Mouse (Mus musculus): ENCODE data around the gene Atp2a1. TPM values are rescaled to one million over a fixed set of nuclear protein-coding genes. Genes with fewer than 3 reads are reported as not detected.

The Atp2a1 gene
- total RNA-seq (2012; rRNA removed), result 0.11 and 0.27 TPM in 2 replicates

DNA sequence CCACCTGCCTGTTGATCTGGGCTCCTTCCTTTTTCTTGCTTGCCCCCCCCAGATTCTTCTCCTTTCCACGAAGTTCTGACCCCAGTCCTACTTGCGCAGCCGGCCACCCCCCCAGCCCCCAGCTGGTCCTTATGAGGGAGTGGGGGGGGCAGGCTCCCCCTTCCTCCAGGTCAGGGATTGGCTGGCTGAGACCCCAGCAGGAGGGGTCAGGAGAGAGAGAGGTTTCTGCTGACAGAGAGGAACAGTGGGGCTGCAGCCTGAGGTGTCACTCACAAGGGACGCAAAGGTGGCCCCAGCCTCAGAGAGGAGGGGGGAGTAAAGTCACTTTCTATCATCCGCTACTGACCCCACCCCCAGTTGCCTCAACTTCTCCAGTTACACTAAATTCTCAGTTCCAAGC, at the start of gene Atp2a1:
Gene Atp2a1 (minus strand): TSS at position 105 of the 400 bp plus-strand sequence.
- H3K9me3 ChIP-seq (ENCODE audit: control insufficient read depth, insufficient read depth, low read depth, low read length), result no peaks in the 10 kb centered on the region
- in situ Hi-C loops (cut with MboI; ENCODE audit: low sequenced_read_pairs in 2 of 2, unreplicated experiment in 2 of 2), result no loop called here
- H3K9ac ChIP-seq (ENCODE audit: insufficient read depth, low read depth, low read length, poor library complexity, severe bottlenecking), result no peak within 1 kb of the TSS
- H3K36me3 ChIP-seq (ENCODE audit: control insufficient read depth, insufficient read depth, low read length, poor library complexity, severe bottlenecking), result peaks cover 12% of the 10 kb centered on the region
- H3K27ac ChIP-seq (ENCODE audit: insufficient read depth, low read depth, low read length, poor library complexity, severe bottlenecking), result no peak within 1 kb of the TSS
- no peak for DNase-seq (ENCODE audit: low read depth, low spot score)
- peaks cover 3 to 40% of the 10 kb centered on the region in 2 experiments; a peak in 3 of 4 replicates for H3K4me1 ChIP-seq (ENCODE audit: control insufficient read depth in 2 of 2, insufficient read depth in 2 of 2, low read length in 2 of 2, poor library complexity in 1 of 2)
- H3K4me3 ChIP-seq (ENCODE audit: insufficient read depth in 1 of 2, low read depth in 1 of 2, low read length in 2 of 2, poor library complexity in 1 of 2, severe bottlenecking in 1 of 2), result no peak within 1 kb of the TSS
- no peak for TF ChIP-seq MAFK (IDR thresholded peaks at IDR 0.05; ENCODE audit: insufficient read depth, low read depth, low read length)
- no peak for TF ChIP-seq HCFC1 (IDR thresholded peaks at IDR 0.05; ENCODE audit: borderline replicate concordance, insufficient read depth, low read length)
- TF ChIP-seq ZC3H11A (IDR thresholded peaks at IDR 0.05; ENCODE audit: borderline replicate concordance, low read depth, low read length), result no peak
- TF ChIP-seq CHD2 (IDR thresholded peaks at IDR 0.05; ENCODE audit: low read depth, low read length), result no peak
- no peak for TF ChIP-seq ZNF384 (IDR thresholded peaks at IDR 0.05; ENCODE audit: low read depth, low read length)

DNA sequence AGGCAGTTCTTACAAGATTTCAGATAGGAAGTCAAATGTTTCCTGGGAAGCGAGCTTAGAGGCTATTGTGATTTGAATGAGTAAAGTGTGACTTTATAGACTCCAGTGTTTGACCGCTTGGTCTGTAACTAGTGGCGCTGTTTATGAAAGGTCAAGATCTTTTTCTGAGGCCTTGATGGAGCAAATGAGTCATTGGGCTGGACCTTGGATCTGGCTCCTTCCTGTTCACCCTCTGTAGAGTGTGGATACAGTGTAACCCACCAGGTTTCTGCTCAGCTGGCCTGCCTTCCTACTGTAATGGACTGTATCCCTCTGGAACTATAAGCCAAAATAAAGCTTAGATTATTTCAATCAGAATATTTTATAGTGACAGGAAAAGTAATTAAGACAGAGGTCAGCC, 48.4 kb upstream of the Atp2a1 start:
- in situ Hi-C loops (cut with MboI; ENCODE audit: low sequenced_read_pairs in 2 of 2, unreplicated experiment in 2 of 2), result no loop called here
- no peak overlapping the region for H3K9ac ChIP-seq (ENCODE audit: insufficient read depth, low read depth, low read length, poor library complexity, severe bottlenecking)
- TF ChIP-seq HCFC1 (IDR thresholded peaks at IDR 0.05; ENCODE audit: borderline replicate concordance, insufficient read depth, low read length), result no peak
- TF ChIP-seq MAFK (IDR thresholded peaks at IDR 0.05; ENCODE audit: insufficient read depth, low read depth, low read length), result no peak
- H3K4me3 ChIP-seq (ENCODE audit: insufficient read depth in 1 of 2, low read depth in 1 of 2, low read length in 2 of 2, poor library complexity in 1 of 2, severe bottlenecking in 1 of 2), result no peak overlapping the region
- DNase-seq (ENCODE audit: low read depth, low spot score), result no peak
- H3K36me3 ChIP-seq (ENCODE audit: control insufficient read depth, insufficient read depth, low read length, poor library complexity, severe bottlenecking), result no peaks in the 10 kb centered on the region
- H3K27ac ChIP-seq (ENCODE audit: insufficient read depth, low read depth, low read length, poor library complexity, severe bottlenecking), result no peak overlapping the region
- no peaks in the 10 kb centered on the region; a peak in 1 of 4 replicates for H3K4me1 ChIP-seq (ENCODE audit: control insufficient read depth in 2 of 2, insufficient read depth in 2 of 2, low read length in 2 of 2, poor library complexity in 1 of 2)
- H3K9me3 ChIP-seq (ENCODE audit: control insufficient read depth, insufficient read depth, low read depth, low read length), result no peaks in the 10 kb centered on the region

DNA sequence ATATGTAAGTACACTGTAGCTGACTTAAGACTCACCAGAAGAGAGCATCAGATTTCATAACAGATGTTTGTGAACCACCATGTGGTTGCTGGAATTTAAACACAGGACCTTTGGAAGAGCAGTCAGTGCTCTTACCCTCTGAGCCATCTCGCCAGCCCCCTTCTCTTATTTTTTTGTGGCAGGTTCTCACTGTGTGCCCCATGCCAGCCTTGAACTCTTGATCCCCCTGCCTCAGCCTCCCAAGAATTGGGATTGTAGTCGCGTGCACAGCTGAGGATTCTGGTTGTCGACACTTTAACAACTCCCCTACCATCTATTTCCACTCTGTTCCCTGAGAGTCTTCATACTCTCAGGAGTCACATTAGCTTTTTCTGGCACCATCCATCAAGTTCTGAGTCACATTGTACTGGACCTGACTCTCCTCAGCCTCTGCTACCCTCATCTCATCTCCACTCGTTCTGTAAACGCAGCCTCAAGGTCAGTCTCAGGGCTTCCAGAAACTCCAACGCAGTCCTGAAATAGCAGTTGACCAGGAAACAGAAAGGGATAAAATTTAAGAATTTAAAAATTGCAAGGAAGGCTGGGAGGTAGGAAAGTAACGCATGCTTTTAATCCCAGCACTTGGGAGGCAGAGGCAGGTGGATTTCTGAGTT, 44.3 kb upstream of the Atp2a1 start:
- H3K27ac ChIP-seq (ENCODE audit: insufficient read depth, low read depth, low read length, poor library complexity, severe bottlenecking), result no peak overlapping the region
- H3K9me3 ChIP-seq (ENCODE audit: control insufficient read depth, insufficient read depth, low read depth, low read length), result no peaks in the 10 kb centered on the region
- no peaks in the 10 kb centered on the region for H3K36me3 ChIP-seq (ENCODE audit: control insufficient read depth, insufficient read depth, low read length, poor library complexity, severe bottlenecking)
- no peak for TF ChIP-seq HCFC1 (IDR thresholded peaks at IDR 0.05; ENCODE audit: borderline replicate concordance, insufficient read depth, low read length)
- TF ChIP-seq CHD2 (IDR thresholded peaks at IDR 0.05; ENCODE audit: low read depth, low read length), result no peak
- no peak for TF ChIP-seq MAFK (IDR thresholded peaks at IDR 0.05; ENCODE audit: insufficient read depth, low read depth, low read length)
- no peak for TF ChIP-seq ZNF384 (IDR thresholded peaks at IDR 0.05; ENCODE audit: low read depth, low read length)
- TF ChIP-seq ZC3H11A (IDR thresholded peaks at IDR 0.05; ENCODE audit: borderline replicate concordance, low read depth, low read length), result no peak
- DNase-seq (ENCODE audit: low read depth, low spot score), result no peak
- no peak overlapping the region for H3K9ac ChIP-seq (ENCODE audit: insufficient read depth, low read depth, low read length, poor library complexity, severe bottlenecking)
- peaks cover 0 to 3% of the 10 kb centered on the region in 2 experiments; a peak in 1 of 4 replicates for H3K4me1 ChIP-seq (ENCODE audit: control insufficient read depth in 2 of 2, insufficient read depth in 2 of 2, low read length in 2 of 2, poor library complexity in 1 of 2)
- H3K4me3 ChIP-seq (ENCODE audit: insufficient read depth in 1 of 2, low read depth in 1 of 2, low read length in 2 of 2, poor library complexity in 1 of 2, severe bottlenecking in 1 of 2), result no peak overlapping the region
- in situ Hi-C loops (cut with MboI; ENCODE audit: low sequenced_read_pairs in 2 of 2, unreplicated experiment in 2 of 2), result no loop called here

DNA sequence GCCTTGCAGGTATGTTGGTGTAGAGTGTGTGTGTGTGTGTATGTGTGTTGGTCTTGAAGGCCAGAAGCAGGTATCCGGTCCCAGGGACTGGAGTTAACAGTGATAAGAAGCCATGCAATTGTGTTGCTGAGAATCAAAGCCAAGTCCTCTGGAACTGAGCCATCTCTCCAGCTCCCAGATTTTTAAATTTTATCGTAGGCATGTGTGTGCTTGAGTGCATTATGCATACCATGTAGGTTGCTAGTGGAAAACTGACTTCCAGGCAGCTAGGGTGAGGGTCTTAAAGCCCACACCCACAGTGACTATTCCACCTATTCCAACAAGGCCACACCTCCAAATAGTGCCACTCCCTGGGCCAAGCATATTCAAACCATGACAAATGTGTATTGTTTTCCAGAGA, 42.0 kb upstream of the Atp2a1 start:
- Histone ChIP-seq H3K4me1 (ENCODE audit: control insufficient read depth in 2 of 2, insufficient read depth in 2 of 2, low read length in 2 of 2, poor library complexity in 1 of 2) (peaks cover 0 to 6% of the 10 kb centered on the region in 2 experiments; a peak in 1 of 4 replicates), H3K4me3 (ENCODE audit: insufficient read depth in 1 of 2, low read depth in 1 of 2, low read length in 2 of 2, poor library complexity in 1 of 2, severe bottlenecking in 1 of 2) (no peak overlapping the region)

More for the DNA sequence above, 42.0 kb upstream of the Atp2a1 start:
- Histone ChIP-seq H3K36me3 (ENCODE audit: control insufficient read depth, insufficient read depth, low read length, poor library complexity, severe bottlenecking) (peaks cover 13% of the 10 kb centered on the region), H3K9me3 (ENCODE audit: control insufficient read depth, insufficient read depth, low read depth, low read length) (no peaks in the 10 kb centered on the region), H3K9ac (ENCODE audit: insufficient read depth, low read depth, low read length, poor library complexity, severe bottlenecking) (no peak overlapping the region), H3K27ac (ENCODE audit: insufficient read depth, low read depth, low read length, poor library complexity, severe bottlenecking) (no peak overlapping the region; the same call in 1 of the 2 replicates)
- no peak for DNase-seq (ENCODE audit: low read depth, low spot score)
- TF ChIP-seq MAFK (IDR thresholded peaks at IDR 0.05; ENCODE audit: insufficient read depth, low read depth, low read length) (no peak), ZC3H11A (IDR thresholded peaks at IDR 0.05; ENCODE audit: borderline replicate concordance, low read depth, low read length) (no peak), ZNF384 (IDR thresholded peaks at IDR 0.05; ENCODE audit: low read depth, low read length) (no peak), HCFC1 (IDR thresholded peaks at IDR 0.05; ENCODE audit: borderline replicate concordance, insufficient read depth, low read length) (no peak), CHD2 (IDR thresholded peaks at IDR 0.05; ENCODE audit: low read depth, low read length) (no peak)
- in situ Hi-C loops (cut with MboI; ENCODE audit: low sequenced_read_pairs in 2 of 2, unreplicated experiment in 2 of 2), result no loop called here
